Mouse (Mus musculus): ENCODE measurements around the gene Cyyr1. TPM values are rescaled to one million over a fixed set of nuclear protein-coding genes. Genes with fewer than 3 reads are reported as not detected.

Gene Cyyr1
- polyA plus RNA-seq, 1 experiment from 2014 or later, result 6.1 TPM

GRCm38 (mm10) chr16:85488105-85488607, 65.0 kb downstream of the Cyyr1 start:
- no peaks in the 10 kb centered on the region for H3K9me3 ChIP-seq (replicated peaks; ENCODE audit: control insufficient read depth, low read length)
- 64% methylated on average over 5 of the region's 5 CpGs for WGBS
- no peak overlapping the region for H3K27ac ChIP-seq (ENCODE audit: low read length)
- no peak overlapping the region for H3K4me2 ChIP-seq (ENCODE audit: low read depth, low read length)
- no peak overlapping the region for H3K4me3 ChIP-seq (ENCODE audit: low read length)
- H3K9ac ChIP-seq (ENCODE audit: low read length), result no peak overlapping the region
- no peaks in the 10 kb centered on the region for H3K4me1 ChIP-seq (ENCODE audit: control insufficient read depth, insufficient read depth, low read length)
- H3K27me3 ChIP-seq (ENCODE audit: control insufficient read depth, insufficient read depth, low read length), result no peaks in the 10 kb centered on the region
- no peaks in the 10 kb centered on the region for H3K36me3 ChIP-seq (ENCODE audit: control insufficient read depth, insufficient read depth)
- ATAC-seq (replicated peaks; ENCODE audit: extremely low read depth, insufficient read depth, low FRiP score), result no peak

- H3K27me3 ChIP-seq (ENCODE audit: control insufficient read depth, insufficient read depth, low read length), result no peaks in the 10 kb centered on the region
- no peak overlapping the region for H3K9ac ChIP-seq (ENCODE audit: low read length)
- no peak overlapping the region for H3K4me2 ChIP-seq (ENCODE audit: low read depth, low read length)
- no peak for ATAC-seq (replicated peaks; ENCODE audit: extremely low read depth, insufficient read depth, low FRiP score)
- no peak overlapping the region for H3K27ac ChIP-seq (ENCODE audit: low read length)
- H3K4me1 ChIP-seq (ENCODE audit: control insufficient read depth, insufficient read depth, low read length), result no peaks in the 10 kb centered on the region
- no peaks in the 10 kb centered on the region for H3K9me3 ChIP-seq (replicated peaks; ENCODE audit: control insufficient read depth, low read length)
- 86% methylated on average over 7 of the region's 7 CpGs for WGBS
- H3K4me3 ChIP-seq (ENCODE audit: low read length), result no peak overlapping the region
- no peaks in the 10 kb centered on the region for H3K36me3 ChIP-seq (ENCODE audit: control insufficient read depth, insufficient read depth)
Measured at GRCm38 (mm10) chr16:85487266-85487665, 65.9 kb downstream of the Cyyr1 start.

GRCm38 (mm10) chr16:85484557-85484956, 68.6 kb downstream of the Cyyr1 start:
- Histone ChIP-seq H3K9me3 (replicated peaks; ENCODE audit: control insufficient read depth, low read length) (no peaks in the 10 kb centered on the region), H3K4me2 (ENCODE audit: low read depth, low read length) (no peak overlapping the region), H3K36me3 (ENCODE audit: control insufficient read depth, insufficient read depth) (no peaks in the 10 kb centered on the region), H3K9ac (ENCODE audit: low read length) (no peak overlapping the region), H3K4me1 (ENCODE audit: control insufficient read depth, insufficient read depth, low read length) (no peaks in the 10 kb centered on the region), H3K4me3 (ENCODE audit: low read length) (no peak overlapping the region), H3K27me3 (ENCODE audit: control insufficient read depth, insufficient read depth, low read length) (no peaks in the 10 kb centered on the region), H3K27ac (ENCODE audit: low read length) (no peak overlapping the region)
- WGBS, result 83% methylated on average over 4 of the region's 4 CpGs
- ATAC-seq (replicated peaks; ENCODE audit: extremely low read depth, insufficient read depth, low FRiP score), result no peak

GRCm38 (mm10) chr16:85474552-85475071, 78.6 kb downstream of the Cyyr1 start:
- Histone ChIP-seq H3K27ac (ENCODE audit: low read length) (no peak overlapping the region), H3K4me2 (ENCODE audit: low read depth, low read length) (no peak overlapping the region), H3K9ac (ENCODE audit: low read length) (no peak overlapping the region), H3K27me3 (ENCODE audit: control insufficient read depth, insufficient read depth, low read length) (no peaks in the 10 kb centered on the region), H3K36me3 (ENCODE audit: control insufficient read depth, insufficient read depth) (no peaks in the 10 kb centered on the region), H3K4me3 (ENCODE audit: low read length) (no peak overlapping the region), H3K4me1 (ENCODE audit: control insufficient read depth, insufficient read depth, low read length) (no peaks in the 10 kb centered on the region), H3K9me3 (replicated peaks; ENCODE audit: control insufficient read depth, low read length) (no peaks in the 10 kb centered on the region)
- 75% methylated on average over 5 of the region's 5 CpGs for WGBS
- ATAC-seq (replicated peaks; ENCODE audit: extremely low read depth, insufficient read depth, low FRiP score), result no peak

DNA sequence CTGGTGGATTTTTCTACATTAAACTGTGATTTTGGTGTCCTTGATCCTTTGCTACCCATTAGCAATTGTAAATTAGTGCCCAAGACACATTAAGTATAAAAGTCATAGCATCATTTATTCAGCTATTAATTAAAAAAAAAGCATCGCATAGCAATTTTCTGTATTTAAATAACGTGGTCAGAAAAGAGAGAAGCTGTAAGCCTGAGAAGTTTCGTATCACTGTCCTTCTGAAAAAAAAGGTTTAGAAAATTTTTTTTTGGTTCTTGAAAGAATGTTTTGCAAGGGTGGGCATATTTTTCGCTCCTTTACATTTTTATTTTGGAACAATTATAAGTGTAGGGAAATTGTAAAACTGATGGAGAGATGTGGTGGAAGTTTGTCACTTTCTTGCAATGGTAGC, 83.1 kb downstream of the Cyyr1 start:
- Histone ChIP-seq H3K36me3 (ENCODE audit: control insufficient read depth, insufficient read depth) (no peaks in the 10 kb centered on the region), H3K27ac (ENCODE audit: low read length) (no peak overlapping the region), H3K4me1 (ENCODE audit: control insufficient read depth, insufficient read depth, low read length) (no peaks in the 10 kb centered on the region), H3K9ac (ENCODE audit: low read length) (no peak overlapping the region), H3K4me3 (ENCODE audit: low read length) (no peak overlapping the region), H3K9me3 (replicated peaks; ENCODE audit: control insufficient read depth, low read length) (no peaks in the 10 kb centered on the region), H3K4me2 (ENCODE audit: low read depth, low read length) (no peak overlapping the region), H3K27me3 (ENCODE audit: control insufficient read depth, insufficient read depth, low read length) (no peaks in the 10 kb centered on the region)
- 88% methylated on average over 4 of the region's 4 CpGs for WGBS
- no peak for ATAC-seq (replicated peaks; ENCODE audit: extremely low read depth, insufficient read depth, low FRiP score)

DNA sequence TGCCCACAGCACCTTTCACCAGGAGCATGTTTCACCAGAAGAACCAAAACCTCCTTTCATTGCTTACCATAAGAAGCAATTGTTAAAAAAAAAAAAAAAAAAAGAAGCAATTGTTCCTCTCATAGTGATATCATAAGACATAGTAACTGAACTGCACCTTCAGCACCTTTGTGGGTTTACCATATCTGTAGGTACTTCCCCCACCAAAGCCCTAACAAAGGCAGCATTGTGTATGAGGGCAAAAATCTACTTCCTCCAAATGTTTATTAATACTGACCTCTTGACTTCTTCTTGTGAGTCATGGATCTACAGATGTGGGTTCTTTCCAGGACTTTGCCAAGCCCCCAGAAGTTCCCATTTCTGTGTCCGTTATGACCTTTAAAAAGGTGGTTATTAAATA, 98.2 kb downstream of the Cyyr1 start:
- Histone ChIP-seq H3K4me3 (ENCODE audit: low read length) (no peak overlapping the region), H3K27me3 (ENCODE audit: control insufficient read depth, insufficient read depth, low read length) (no peaks in the 10 kb centered on the region), H3K27ac (ENCODE audit: low read length) (no peak overlapping the region), H3K4me1 (ENCODE audit: control insufficient read depth, insufficient read depth, low read length) (no peaks in the 10 kb centered on the region), H3K9me3 (replicated peaks; ENCODE audit: control insufficient read depth, low read length) (no peaks in the 10 kb centered on the region), H3K4me2 (ENCODE audit: low read depth, low read length) (no peak overlapping the region), H3K9ac (ENCODE audit: low read length) (no peak overlapping the region), H3K36me3 (ENCODE audit: control insufficient read depth, insufficient read depth) (no peaks in the 10 kb centered on the region)
- WGBS, result 76% methylated on average over 1 of the region's 1 CpGs
- ATAC-seq (replicated peaks; ENCODE audit: extremely low read depth, insufficient read depth, low FRiP score), result no peak

- WGBS, result 67% methylated on average over 1 of the region's 1 CpGs
- Histone ChIP-seq H3K36me3 (ENCODE audit: control insufficient read depth, insufficient read depth) (no peaks in the 10 kb centered on the region), H3K4me3 (ENCODE audit: low read length) (no peak overlapping the region), H3K9ac (ENCODE audit: low read length) (no peak overlapping the region), H3K9me3 (replicated peaks; ENCODE audit: control insufficient read depth, low read length) (no peaks in the 10 kb centered on the region), H3K4me2 (ENCODE audit: low read depth, low read length) (no peak overlapping the region), H3K27me3 (ENCODE audit: control insufficient read depth, insufficient read depth, low read length) (no peaks in the 10 kb centered on the region), H3K4me1 (ENCODE audit: control insufficient read depth, insufficient read depth, low read length) (no peaks in the 10 kb centered on the region), H3K27ac (ENCODE audit: low read length) (no peak overlapping the region)
- ATAC-seq (replicated peaks; ENCODE audit: extremely low read depth, insufficient read depth, low FRiP score), result no peak
Measured at GRCm38 (mm10) chr16:85446306-85446705, 106.9 kb downstream of the Cyyr1 start.

GRCm38 (mm10) chr16:85445801-85446200, 107.4 kb downstream of the Cyyr1 start:
- Histone ChIP-seq H3K9ac (ENCODE audit: low read length) (no peak overlapping the region), H3K36me3 (ENCODE audit: control insufficient read depth, insufficient read depth) (no peaks in the 10 kb centered on the region), H3K4me1 (ENCODE audit: control insufficient read depth, insufficient read depth, low read length) (no peaks in the 10 kb centered on the region), H3K9me3 (replicated peaks; ENCODE audit: control insufficient read depth, low read length) (no peaks in the 10 kb centered on the region), H3K4me3 (ENCODE audit: low read length) (no peak overlapping the region), H3K27ac (ENCODE audit: low read length) (no peak overlapping the region), H3K27me3 (ENCODE audit: control insufficient read depth, insufficient read depth, low read length) (no peaks in the 10 kb centered on the region), H3K4me2 (ENCODE audit: low read depth, low read length) (no peak overlapping the region)
- 60% methylated on average over 3 of the region's 3 CpGs for WGBS
- no peak for ATAC-seq (replicated peaks; ENCODE audit: extremely low read depth, insufficient read depth, low FRiP score)

GRCm38 (mm10) chr16:85435427-85435826, 117.8 kb downstream of the Cyyr1 start:
- WGBS, result 56% methylated on average over 2 of the region's 2 CpGs
- Histone ChIP-seq H3K4me2 (ENCODE audit: low read depth, low read length) (no peak overlapping the region), H3K27me3 (ENCODE audit: control insufficient read depth, insufficient read depth, low read length) (no peaks in the 10 kb centered on the region), H3K4me3 (ENCODE audit: low read length) (no peak overlapping the region), H3K36me3 (ENCODE audit: control insufficient read depth, insufficient read depth) (no peaks in the 10 kb centered on the region), H3K4me1 (ENCODE audit: control insufficient read depth, insufficient read depth, low read length) (no peaks in the 10 kb centered on the region), H3K9ac (ENCODE audit: low read length) (no peak overlapping the region), H3K9me3 (replicated peaks; ENCODE audit: control insufficient read depth, low read length) (no peaks in the 10 kb centered on the region), H3K27ac (ENCODE audit: low read length) (no peak overlapping the region)
- no peak for ATAC-seq (replicated peaks; ENCODE audit: extremely low read depth, insufficient read depth, low FRiP score)
